Mouse (Mus musculus): ENCODE measurements around the gene Stx2. TPM values are rescaled to one million over a fixed set of nuclear protein-coding genes. Genes with fewer than 3 reads are reported as not detected.

Gene Stx2
- polyA plus RNA-seq, 1 experiment from 2014 or later = 33.0 TPM

DNA sequence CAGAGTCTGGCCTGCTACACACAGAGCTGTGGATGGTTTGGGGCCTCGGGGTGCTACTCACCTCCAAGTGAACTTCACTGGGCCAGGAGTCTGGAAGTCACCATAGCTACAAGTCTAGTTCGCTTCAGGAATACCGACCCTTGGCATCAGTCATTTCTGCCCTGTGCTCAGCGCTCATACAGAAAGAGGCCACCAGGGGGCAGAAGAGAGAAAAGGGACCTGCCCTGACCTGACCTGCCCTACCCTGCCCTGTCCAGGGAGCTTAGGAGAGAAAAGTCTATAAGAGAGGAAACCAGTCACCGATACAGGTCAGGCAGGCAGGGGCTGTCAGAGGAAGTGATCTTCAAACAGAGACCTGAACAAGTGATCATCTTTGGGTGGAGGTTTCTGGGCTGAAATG, 61.3 kb downstream of the Stx2 start:
- TF ChIP-seq CTCF (IDR thresholded peaks at IDR 0.05; ENCODE audit: low read depth) = peak; percentile 52
- H3K9me3 ChIP-seq (replicated peaks; ENCODE audit: low read length) = no peaks in the 10 kb centered on the region
- ATAC-seq (replicated peaks; ENCODE audit: low FRiP score, low read depth) (no peak), DNase-seq (ENCODE audit: low spot score) (no peak)
- no peaks in the 10 kb centered on the region for H3K4me1 ChIP-seq (replicated peaks; ENCODE audit: insufficient read depth, low read length)
- H3K9ac ChIP-seq (ENCODE audit: low read depth, low read length) = no peak overlapping the region
- no peaks in the 10 kb centered on the region for H3K36me3 ChIP-seq (ENCODE audit: insufficient read depth, low read length)
- H3K4me3 ChIP-seq (replicated peaks; ENCODE audit: low read depth, low read length) = no peak overlapping the region
- WGBS = 71% methylated on average over 5 of the region's 5 CpGs
- no peak overlapping the region for H3K27ac ChIP-seq
- no peaks in the 10 kb centered on the region for H3K27me3 ChIP-seq (ENCODE audit: insufficient read depth, low read length)
- no peak overlapping the region for H3K4me2 ChIP-seq (ENCODE audit: low read length)

GRCm38 (mm10) chr5:128940436-128940835, 67.9 kb downstream of the Stx2 start:
- Histone ChIP-seq H3K27me3 (ENCODE audit: insufficient read depth, low read length) (no peaks in the 10 kb centered on the region), H3K9me3 (replicated peaks; ENCODE audit: low read length) (no peaks in the 10 kb centered on the region), H3K27ac (no peak overlapping the region), H3K36me3 (ENCODE audit: insufficient read depth, low read length) (no peaks in the 10 kb centered on the region), H3K9ac (ENCODE audit: low read depth, low read length) (no peak overlapping the region), H3K4me2 (ENCODE audit: low read length) (no peak overlapping the region), H3K4me1 (replicated peaks; ENCODE audit: insufficient read depth, low read length) (no peaks in the 10 kb centered on the region), H3K4me3 (replicated peaks; ENCODE audit: low read depth, low read length) (no peak overlapping the region)
- no peak for ATAC-seq (replicated peaks; ENCODE audit: low FRiP score, low read depth)
- TF ChIP-seq CTCF (IDR thresholded peaks at IDR 0.05; ENCODE audit: low read depth) = no peak
- WGBS = 76% methylated on average over 10 of the region's 10 CpGs
- no peak for DNase-seq (ENCODE audit: low spot score)

- no peak for TF ChIP-seq CTCF (IDR thresholded peaks at IDR 0.05; ENCODE audit: low read depth)
- WGBS = 72% methylated on average over 6 of the region's 6 CpGs
- Histone ChIP-seq H3K27me3 (ENCODE audit: insufficient read depth, low read length) (no peaks in the 10 kb centered on the region), H3K4me3 (replicated peaks; ENCODE audit: low read depth, low read length) (no peak overlapping the region), H3K27ac (no peak overlapping the region), H3K4me1 (replicated peaks; ENCODE audit: insufficient read depth, low read length) (no peaks in the 10 kb centered on the region), H3K4me2 (ENCODE audit: low read length) (no peak overlapping the region), H3K9ac (ENCODE audit: low read depth, low read length) (no peak overlapping the region), H3K9me3 (replicated peaks; ENCODE audit: low read length) (no peaks in the 10 kb centered on the region), H3K36me3 (ENCODE audit: insufficient read depth, low read length) (no peaks in the 10 kb centered on the region)
- ATAC-seq (replicated peaks; ENCODE audit: low FRiP score, low read depth) (no peak), DNase-seq (ENCODE audit: low spot score) (no peak)
Measured at GRCm38 (mm10) chr5:128935359-128935899, 72.9 kb downstream of the Stx2 start.

Other genes starting within 250 kb of the Stx2 start
- not detected in 2 replicates for gene Rimbp2, start 55.1 kb downstream of the Stx2 start, polyA plus RNA-seq (2015; fragmentation: Nextera tagmentation; extraction: Ambion mirVana)
- 392 and 446 TPM in 2 replicates for gene Ran, start 11.5 kb upstream of the Stx2 start, polyA plus RNA-seq (2015; fragmentation: Nextera tagmentation; extraction: Ambion mirVana)
- 0.82 and 0.96 TPM in 2 replicates for gene Adgrd1, start 88.2 kb upstream of the Stx2 start, polyA plus RNA-seq (2015; fragmentation: Nextera tagmentation; extraction: Ambion mirVana)